Mouse (Mus musculus): ENCODE data around the gene Adgrb3. TPM values are rescaled to one million over a fixed set of nuclear protein-coding genes. Genes with fewer than 3 reads are reported as not detected.

The Adgrb3 gene
- polyA plus RNA-seq, 1 experiment, result 0.14 TPM

DNA sequence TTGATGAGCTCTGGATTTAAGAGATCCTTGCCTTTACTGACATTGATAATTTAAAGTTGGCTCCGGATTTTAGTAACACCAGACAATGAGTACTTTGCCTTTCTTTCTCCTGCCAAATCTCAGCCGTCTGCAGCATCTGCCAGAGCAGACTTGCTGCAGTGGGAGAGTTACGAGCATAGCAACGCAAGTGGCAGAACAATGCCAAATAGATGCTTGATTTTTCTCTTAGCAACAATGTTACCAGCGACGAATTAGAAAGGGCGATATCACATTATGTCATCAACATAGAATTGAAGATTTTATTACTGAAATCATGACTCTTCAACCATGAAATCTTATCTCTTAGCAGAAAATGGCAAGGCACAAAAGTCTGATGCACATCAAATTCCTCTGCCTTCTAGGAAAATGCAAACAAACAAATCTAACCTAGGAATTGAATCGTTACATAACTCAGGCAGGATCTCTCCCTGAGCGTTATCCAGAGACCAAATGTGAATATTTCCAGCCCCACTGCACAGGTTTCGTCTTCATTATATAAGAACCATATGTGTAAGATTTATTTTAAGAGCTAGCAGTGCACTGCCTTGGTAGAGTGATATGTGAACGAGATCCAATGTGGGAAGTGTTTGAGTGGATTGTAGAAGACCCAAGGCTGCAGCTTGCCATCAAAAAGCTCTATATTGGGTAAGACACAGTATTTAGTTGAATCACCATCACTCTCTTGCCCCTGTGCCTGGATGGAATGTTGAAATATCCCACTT lies 663.3 kb downstream of the Adgrb3 start:
- Histone ChIP-seq H3K27ac (ENCODE audit: insufficient read depth, low read depth, low read length) (no peak overlapping the region), H3K4me3 (ENCODE audit: insufficient read depth, low read depth, low read length) (no peak overlapping the region), H3K4me1 (ENCODE audit: control insufficient read depth, insufficient read depth, low read length) (no peaks in the 10 kb centered on the region), H3K27me3 (replicated peaks; ENCODE audit: control insufficient read depth, insufficient read depth, low read length) (no peaks in the 10 kb centered on the region), H3K36me3 (ENCODE audit: control insufficient read depth, insufficient read depth, low read length) (no peaks in the 10 kb centered on the region)
- DNase-seq, result no peak
- TF ChIP-seq POLR2A (IDR thresholded peaks at IDR 0.05; ENCODE audit: low read depth, low read length) (no peak), CTCF (conservative IDR thresholded peaks at IDR 0.05; ENCODE audit: insufficient read depth, insufficient read length, low read depth, low read length) (no peak)
- WGBS, result 79% methylated on average over 11 of the region's 11 CpGs

DNA sequence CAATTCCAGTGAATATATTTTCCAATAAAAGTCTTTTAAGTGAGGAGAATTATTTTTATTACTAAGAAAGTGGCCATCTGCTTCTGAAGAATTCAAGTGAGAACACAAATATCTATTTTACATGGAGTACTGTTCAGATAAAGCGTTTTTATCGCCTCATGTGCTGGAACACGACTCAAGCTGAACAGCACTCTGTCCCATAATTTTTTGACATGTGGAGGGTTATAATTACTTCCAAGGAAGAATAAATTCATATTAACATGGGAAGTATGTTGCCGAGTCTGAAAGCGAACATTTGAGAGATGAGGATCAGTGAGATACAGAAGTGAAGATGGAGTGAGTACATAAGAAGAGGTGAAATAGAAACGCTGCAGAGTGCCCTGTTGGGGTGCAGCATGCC lies 665.9 kb downstream of the Adgrb3 start:
- no peak overlapping the region for H3K4me3 ChIP-seq (ENCODE audit: insufficient read depth, low read depth, low read length)
- H3K27me3 ChIP-seq (replicated peaks; ENCODE audit: control insufficient read depth, insufficient read depth, low read length), result no peaks in the 10 kb centered on the region
- no peaks in the 10 kb centered on the region for H3K4me1 ChIP-seq (ENCODE audit: control insufficient read depth, insufficient read depth, low read length)
- no peak for DNase-seq
- 79% methylated on average over 6 of the region's 6 CpGs for WGBS
- H3K27ac ChIP-seq (ENCODE audit: insufficient read depth, low read depth, low read length), result no peak overlapping the region
- H3K36me3 ChIP-seq (ENCODE audit: control insufficient read depth, insufficient read depth, low read length), result no peaks in the 10 kb centered on the region
- TF ChIP-seq CTCF (conservative IDR thresholded peaks at IDR 0.05; ENCODE audit: insufficient read depth, insufficient read length, low read depth, low read length) (no peak), POLR2A (IDR thresholded peaks at IDR 0.05; ENCODE audit: low read depth, low read length) (no peak)

DNA sequence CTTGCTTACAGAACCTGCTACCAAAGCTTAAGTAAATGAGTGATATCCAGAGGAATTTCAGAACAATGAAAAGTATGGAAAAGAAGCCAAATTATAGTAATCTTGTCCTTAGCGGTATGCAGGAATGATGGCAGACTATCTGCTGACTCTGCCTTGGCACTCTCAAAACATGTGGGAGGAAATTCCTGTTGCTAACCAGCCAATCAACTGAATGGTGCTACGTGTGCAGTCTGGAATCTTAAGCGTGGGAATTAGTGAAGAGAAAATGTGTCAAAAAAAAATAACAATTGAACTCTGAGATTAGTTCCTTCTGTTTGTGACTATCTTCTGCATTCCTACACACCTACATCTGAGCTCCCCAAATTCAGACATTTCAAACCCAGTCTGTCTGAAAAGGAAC lies 683.3 kb downstream of the Adgrb3 start:
- DNase-seq, result no peak
- Histone ChIP-seq H3K4me1 (ENCODE audit: control insufficient read depth, insufficient read depth, low read length) (no peaks in the 10 kb centered on the region), H3K36me3 (ENCODE audit: control insufficient read depth, insufficient read depth, low read length) (no peaks in the 10 kb centered on the region), H3K27me3 (replicated peaks; ENCODE audit: control insufficient read depth, insufficient read depth, low read length) (no peaks in the 10 kb centered on the region), H3K27ac (ENCODE audit: insufficient read depth, low read depth, low read length) (no peak overlapping the region), H3K4me3 (ENCODE audit: insufficient read depth, low read depth, low read length) (no peak overlapping the region)
- TF ChIP-seq CTCF (conservative IDR thresholded peaks at IDR 0.05; ENCODE audit: insufficient read depth, insufficient read length, low read depth, low read length), result no peak
- no peak for TF ChIP-seq POLR2A (IDR thresholded peaks at IDR 0.05; ENCODE audit: low read depth, low read length)
- 64% methylated on average over 3 of the region's 3 CpGs for WGBS

DNA sequence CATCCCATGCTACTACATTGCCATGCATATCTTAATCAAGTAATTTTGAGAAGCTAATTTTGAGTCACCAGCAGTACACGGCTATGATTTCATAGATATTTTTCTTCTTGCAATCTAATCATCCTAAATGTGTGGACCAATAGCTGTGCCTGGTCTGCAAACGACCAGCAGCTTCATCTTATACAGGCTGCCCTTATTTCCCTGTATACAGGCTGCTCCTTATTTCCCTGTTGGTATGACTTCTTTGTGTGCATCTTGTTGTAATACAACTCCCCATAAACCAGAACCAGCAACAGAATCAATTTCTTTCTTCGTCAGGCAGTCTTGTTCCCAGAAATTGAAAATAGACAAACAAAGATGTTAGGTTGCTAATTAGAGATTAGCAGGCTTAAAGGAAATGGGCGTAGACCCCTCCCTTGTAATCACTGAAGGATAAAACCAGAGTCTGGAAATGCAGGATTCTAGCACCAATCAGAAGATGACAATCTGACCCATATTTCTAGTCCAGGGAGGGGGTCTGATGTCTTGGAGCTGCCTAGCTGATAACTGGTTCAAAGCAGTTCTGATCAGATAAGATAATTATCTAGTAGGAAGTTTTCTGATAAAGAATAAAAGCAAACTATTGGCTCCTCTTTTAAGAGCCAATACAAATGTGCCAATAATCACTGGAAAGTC lies 697.2 kb downstream of the Adgrb3 start:
- no peak for TF ChIP-seq POLR2A (IDR thresholded peaks at IDR 0.05; ENCODE audit: low read depth, low read length)
- TF ChIP-seq CTCF (conservative IDR thresholded peaks at IDR 0.05; ENCODE audit: insufficient read depth, insufficient read length, low read depth, low read length), result no peak
- Histone ChIP-seq H3K36me3 (ENCODE audit: control insufficient read depth, insufficient read depth, low read length) (no peaks in the 10 kb centered on the region), H3K4me1 (ENCODE audit: control insufficient read depth, insufficient read depth, low read length) (no peaks in the 10 kb centered on the region), H3K4me3 (ENCODE audit: insufficient read depth, low read depth, low read length) (no peak overlapping the region), H3K27me3 (replicated peaks; ENCODE audit: control insufficient read depth, insufficient read depth, low read length) (no peaks in the 10 kb centered on the region), H3K27ac (ENCODE audit: insufficient read depth, low read depth, low read length) (no peak overlapping the region)
- DNase-seq, result no peak
- 52% methylated on average over 4 of the region's 4 CpGs for WGBS

DNA sequence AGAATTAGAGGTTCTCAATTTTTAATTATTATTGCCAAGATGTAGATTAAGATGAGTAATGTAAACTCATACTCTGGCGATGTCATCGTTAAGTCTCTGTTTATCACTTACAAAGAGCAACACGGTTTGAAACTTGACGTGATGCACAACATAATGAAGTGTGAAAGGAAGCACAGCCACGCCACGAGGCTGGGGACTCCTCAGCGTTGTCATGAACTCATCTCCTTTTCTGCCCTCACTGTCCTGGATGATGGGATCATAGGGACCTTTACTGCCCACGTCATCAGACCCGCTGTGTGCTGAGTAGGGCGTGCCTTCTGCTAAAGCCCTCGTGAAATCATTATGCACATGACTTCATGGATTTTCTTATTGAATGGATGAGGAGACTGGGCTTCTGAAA lies 714.0 kb downstream of the Adgrb3 start:
- 78% methylated on average over 11 of the region's 11 CpGs for WGBS
- DNase-seq, result no peak
- no peak for TF ChIP-seq CTCF (conservative IDR thresholded peaks at IDR 0.05; ENCODE audit: insufficient read depth, insufficient read length, low read depth, low read length)
- TF ChIP-seq POLR2A (IDR thresholded peaks at IDR 0.05; ENCODE audit: low read depth, low read length), result no peak

DNA sequence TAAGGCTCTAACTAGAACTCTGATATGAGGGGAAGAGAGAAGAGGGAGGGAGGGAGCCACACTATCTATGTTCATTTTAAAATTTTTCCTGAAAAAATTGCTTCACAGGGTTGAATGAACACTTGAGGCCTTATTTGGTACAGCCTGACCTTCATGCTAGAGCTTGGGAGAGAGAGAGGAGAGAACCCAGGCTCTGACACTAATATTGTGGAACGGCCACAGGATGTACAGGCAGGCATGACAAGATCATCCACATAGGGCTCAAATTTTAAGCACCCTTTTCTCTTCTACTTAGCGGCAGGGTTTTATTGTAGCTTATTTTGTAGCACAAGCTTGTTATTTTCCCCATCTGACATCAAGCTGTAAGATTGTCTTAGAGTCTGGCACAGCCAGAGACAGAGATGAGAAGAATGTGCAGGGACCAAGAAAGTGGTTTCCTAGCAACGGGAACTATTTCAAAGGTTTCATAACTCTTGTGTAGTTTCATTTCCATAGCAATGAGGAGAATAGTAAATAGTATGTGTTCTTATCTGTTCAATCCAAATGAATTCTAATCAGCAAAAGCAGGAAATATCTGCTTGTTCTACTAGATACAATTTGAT lies 721.9 kb downstream of the Adgrb3 start:
- H3K27me3 ChIP-seq (replicated peaks; ENCODE audit: control insufficient read depth, insufficient read depth, low read length), result no peaks in the 10 kb centered on the region
- no peak overlapping the region for H3K4me3 ChIP-seq (ENCODE audit: insufficient read depth, low read depth, low read length)
- H3K4me1 ChIP-seq (ENCODE audit: control insufficient read depth, insufficient read depth, low read length), result no peaks in the 10 kb centered on the region
- TF ChIP-seq CTCF (conservative IDR thresholded peaks at IDR 0.05; ENCODE audit: insufficient read depth, insufficient read length, low read depth, low read length) (no peak), POLR2A (IDR thresholded peaks at IDR 0.05; ENCODE audit: low read depth, low read length) (no peak)
- H3K27ac ChIP-seq (ENCODE audit: insufficient read depth, low read depth, low read length), result no peak overlapping the region
- no peak for DNase-seq
- H3K36me3 ChIP-seq (ENCODE audit: control insufficient read depth, insufficient read depth, low read length), result no peaks in the 10 kb centered on the region
- WGBS, result 70% methylated on average over 3 of the region's 3 CpGs

More for the DNA sequence above, 714.0 kb downstream of the Adgrb3 start:
- no peaks in the 10 kb centered on the region for H3K4me1 ChIP-seq (ENCODE audit: control insufficient read depth, insufficient read depth, low read length)
- no peak overlapping the region for H3K27ac ChIP-seq (ENCODE audit: insufficient read depth, low read depth, low read length)
- no peak overlapping the region for H3K4me3 ChIP-seq (ENCODE audit: insufficient read depth, low read depth, low read length)
- H3K27me3 ChIP-seq (replicated peaks; ENCODE audit: control insufficient read depth, insufficient read depth, low read length), result no peaks in the 10 kb centered on the region
- no peaks in the 10 kb centered on the region for H3K36me3 ChIP-seq (ENCODE audit: control insufficient read depth, insufficient read depth, low read length)

DNA sequence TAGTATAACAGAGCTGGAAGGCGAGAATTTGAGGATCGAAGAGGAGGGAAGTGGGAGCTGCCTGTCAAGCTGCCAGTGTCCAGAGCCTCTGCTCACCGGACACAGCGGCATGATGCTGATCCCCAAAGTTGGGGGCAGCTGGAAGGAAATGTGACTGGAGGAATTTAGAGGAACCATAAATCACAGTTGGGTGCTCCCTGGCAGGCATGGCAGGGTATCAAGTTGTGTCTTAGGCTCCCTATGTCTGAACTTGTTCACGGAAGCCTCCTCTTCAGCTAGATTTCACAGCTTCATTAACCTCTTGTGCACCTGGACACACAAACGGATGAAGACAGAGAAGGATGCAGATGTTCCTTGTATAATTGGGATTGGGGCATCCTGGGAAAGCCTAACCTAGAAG lies 722.8 kb downstream of the Adgrb3 start:
- no peaks in the 10 kb centered on the region for H3K4me1 ChIP-seq (ENCODE audit: control insufficient read depth, insufficient read depth, low read length)
- TF ChIP-seq POLR2A (IDR thresholded peaks at IDR 0.05; ENCODE audit: low read depth, low read length) (no peak), CTCF (conservative IDR thresholded peaks at IDR 0.05; ENCODE audit: insufficient read depth, insufficient read length, low read depth, low read length) (no peak)
- H3K27ac ChIP-seq (ENCODE audit: insufficient read depth, low read depth, low read length), result no peak overlapping the region
- 36% methylated on average over 6 of the region's 6 CpGs for WGBS
- no peaks in the 10 kb centered on the region for H3K27me3 ChIP-seq (replicated peaks; ENCODE audit: control insufficient read depth, insufficient read depth, low read length)
- no peaks in the 10 kb centered on the region for H3K36me3 ChIP-seq (ENCODE audit: control insufficient read depth, insufficient read depth, low read length)
- H3K4me3 ChIP-seq (ENCODE audit: insufficient read depth, low read depth, low read length), result no peak overlapping the region
- DNase-seq, result no peak

All from kidney, adult 2 months (tissue).